ENCODE assay signal across 15 mouse cellular contexts in the genomic region with DNA sequence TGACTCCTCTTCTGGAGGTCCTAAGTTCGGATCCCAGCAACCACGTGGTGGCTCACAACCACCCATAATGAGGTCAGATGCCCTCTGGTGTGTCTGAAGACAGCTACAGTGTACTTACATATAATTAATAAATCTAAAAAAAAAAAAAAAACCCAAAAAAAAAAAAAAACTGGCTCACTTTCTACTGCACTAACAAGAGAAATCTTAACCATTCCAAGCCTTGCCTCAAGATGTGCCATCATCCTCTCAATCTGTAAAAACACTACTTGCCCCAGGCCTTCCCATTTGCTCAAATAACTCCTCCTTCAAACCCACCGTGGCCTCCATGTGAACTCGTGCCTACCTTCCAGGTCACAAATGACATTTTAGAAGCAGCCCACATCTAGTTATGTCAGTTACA.
"Had no signal": no experiment of that assay in that cellular context is flagged by ENCODE, and none has a peak within 500 bp of the region (broad histone marks: within the 10 kb centered on the region; RNA-seq: fewer than 3 reads in every experiment).

No protein-coding gene starts in this region.

- H3K9ac ChIP-seq: liver, embryonic 15.5 days; lung, embryonic 14.5 days; midbrain, embryonic 15.5 days; neural tube, embryonic 13.5 days; stomach, embryonic 15.5 days had no signal

- H3K27ac ChIP-seq: limb, embryonic 10.5 days; liver, embryonic 15.5 days; macrophage; midbrain, embryonic 15.5 days; neural tube, embryonic 13.5 days; stomach, embryonic 15.5 days had no signal

- H3K36me3 ChIP-seq: midbrain, embryonic 15.5 days had no signal

- H3K4me2 ChIP-seq: liver, embryonic 15.5 days; lung, embryonic 14.5 days; midbrain, embryonic 11.5 days; midbrain, embryonic 15.5 days; neural tube, embryonic 13.5 days; stomach, embryonic 15.5 days had no signal

- DNase-seq: kidney, adult 8-10 months; lung, embryonic 14.5 days; lung, postnatal 10 days; right cerebral cortex, postnatal 14 days; thymus, adult 2 months; thymus, postnatal 25 days had no signal

- ATAC-seq: intestine, embryonic 16.5 days; midbrain, embryonic 15.5 days had no signal

- H3K9me3 ChIP-seq: limb, embryonic 10.5 days; liver, embryonic 15.5 days; megakaryocyte, embryonic 14.5 days; midbrain, embryonic 15.5 days; neural tube, embryonic 13.5 days; stomach, embryonic 15.5 days had no signal

- H3K4me3 ChIP-seq: limb, embryonic 10.5 days; liver, embryonic 15.5 days; midbrain, embryonic 15.5 days; neural tube, embryonic 13.5 days; stomach, embryonic 15.5 days had no signal

- H3K27me3 ChIP-seq: liver, embryonic 15.5 days; megakaryocyte, embryonic 14.5 days; midbrain, embryonic 15.5 days; neural tube, embryonic 13.5 days; stomach, embryonic 15.5 days had no signal
